Mouse (Mus musculus) neural tube, embryonic 13.5 days (tissue): ENCODE measurements around the gene Brd3. TPM values are rescaled to one million over a fixed set of nuclear protein-coding genes. Genes with fewer than 3 reads are reported as not detected.
A peak's percentile ranks its signal among the peaks of the same experiment; 100 is the strongest.

Experiments used
- ATAC-seq: fragments of 200-750 bp; cut with Nextera tagmentation; 2 replicates; pipeline ENCODE4 v1.8.0; 2017; ENCODE audit warnings: low read depth, mild to moderate bottlenecking, moderate TSS enrichment, moderate library complexity
- H3K27ac ChIP-seq: fragments of 300-500 bp; sonication (generic); replicated peaks from 2 replicates; pipeline ENCODE4 v1.5.1; 2015; ENCODE audit warnings: moderate library complexity, mild to moderate bottlenecking, inconsistent platforms
- H3K27me3 ChIP-seq: fragments of 300-500 bp; sonication (generic); 2 replicates; pipeline ENCODE4 v1.6.1; 2015; ENCODE audit warnings: mild to moderate bottlenecking, inconsistent platforms
- H3K36me3 ChIP-seq: fragments of 300-500 bp; sonication (generic); 2 replicates; pipeline ENCODE4 v1.6.1; 2015; ENCODE audit warnings: mild to moderate bottlenecking, inconsistent platforms
- H3K4me1 ChIP-seq: fragments of 300-500 bp; sonication (generic); replicated peaks from 2 replicates; pipeline ENCODE4 v1.6.1; 2015; ENCODE audit warnings: inconsistent platforms
- H3K4me2 ChIP-seq: fragments of 300-500 bp; sonication (generic); 2 replicates; pipeline ENCODE4 v1.6.1; 2015; ENCODE audit warnings: inconsistent platforms, mild to moderate bottlenecking, moderate library complexity
- H3K4me3 ChIP-seq: fragments of 300-500 bp; sonication (generic); 2 replicates; pipeline ENCODE4 v1.5.1; 2015; ENCODE audit warnings: mild to moderate bottlenecking, inconsistent platforms
- H3K9ac ChIP-seq: fragments of 300-500 bp; sonication (generic); 2 replicates; pipeline ENCODE4 v1.6.1; 2015; ENCODE audit warnings: moderate library complexity, mild to moderate bottlenecking, inconsistent platforms
- H3K9me3 ChIP-seq: fragments of 300-500 bp; sonication (generic); 2 replicates; pipeline ENCODE4 v1.6.1; 2016; ENCODE audit warnings: inconsistent platforms
- WGBS: fragments of 180-500 bp; shearing (Covaris S2); methylation state at CpG from one replicate; pipeline ENCODE4 v1.1.7; 2015; 5-methylcytosine and 5-hydroxymethylcytosine counted together
- polyA plus RNA-seq: library from polyadenylated mRNA; unstranded; fragments of >200 nt; fragmentation: Nextera tagmentation; extraction: Ambion mirVana; gene quantifications from 2 replicates; pipeline ENCODE4 v1.2.1, GENCODE M21; 2015

The Brd3 gene
- polyA plus RNA-seq, 1 experiment from 2014 or later: 144 TPM

- ATAC-seq: no peak
- H3K27ac ChIP-seq: no peak overlapping the region
- 63% methylated on average over 1 of the region's 1 CpGs for WGBS
- H3K4me3 ChIP-seq: no peak overlapping the region
- H3K4me1 ChIP-seq: peaks cover 6% of the 10 kb centered on the region
- H3K9me3 ChIP-seq: no peaks in the 10 kb centered on the region
- H3K27me3 ChIP-seq: no peaks in the 10 kb centered on the region
- no peaks in the 10 kb centered on the region for H3K36me3 ChIP-seq
- no peak overlapping the region for H3K4me2 ChIP-seq
- no peak overlapping the region for H3K9ac ChIP-seq
These were observed 69.6 kb downstream of the Brd3 start for GRCm38 (mm10) chr2:27437876-27438275.

- H3K4me3 ChIP-seq: no peak overlapping the region
- no peak overlapping the region for H3K4me2 ChIP-seq
- H3K27me3 ChIP-seq: no peaks in the 10 kb centered on the region
- peaks cover 4% of the 10 kb centered on the region for H3K4me1 ChIP-seq
- ATAC-seq: no peak
- 66% methylated on average over 2 of the region's 2 CpGs for WGBS
- no peaks in the 10 kb centered on the region for H3K36me3 ChIP-seq
- H3K9ac ChIP-seq: no peak overlapping the region
- no peak overlapping the region for H3K27ac ChIP-seq
- H3K9me3 ChIP-seq: no peaks in the 10 kb centered on the region
These were observed 74.9 kb downstream of the Brd3 start for GRCm38 (mm10) chr2:27432599-27432998.

- peaks cover 11% of the 10 kb centered on the region for H3K4me1 ChIP-seq
- H3K9me3 ChIP-seq: no peaks in the 10 kb centered on the region
- no peaks in the 10 kb centered on the region for H3K36me3 ChIP-seq
- no peak overlapping the region for H3K27ac ChIP-seq
- no peaks in the 10 kb centered on the region for H3K27me3 ChIP-seq
- H3K9ac ChIP-seq: no peak overlapping the region
- no peak overlapping the region for H3K4me2 ChIP-seq
- ATAC-seq: no peak
- no peak overlapping the region for H3K4me3 ChIP-seq
- 97% methylated on average over 7 of the region's 7 CpGs for WGBS
These were observed 76.8 kb downstream of the Brd3 start for GRCm38 (mm10) chr2:27430621-27431020.

- Histone ChIP-seq H3K36me3 (no peaks in the 10 kb centered on the region), H3K4me1 (peaks cover 35% of the 10 kb centered on the region), H3K4me2 (peak overlapping the region; percentile 96; the same call in 1 of the 2 replicates), H3K9ac (no peak overlapping the region), H3K9me3 (no peaks in the 10 kb centered on the region), H3K4me3 (no peak overlapping the region), H3K27ac (peak overlapping the region; percentile 67), H3K27me3 (no peaks in the 10 kb centered on the region)
- peak; percentile 41 for ATAC-seq
- WGBS: 1% methylated on average over 4 of the region's 4 CpGs
These were observed 79.4 kb downstream of the Brd3 start for GRCm38 (mm10) chr2:27428071-27428470.

- under 1% methylated on average over 58 of the region's 58 CpGs for WGBS
These were observed 80.5 kb downstream of the Brd3 start, which contains the start of gene Vav2 for GRCm38 (mm10) chr2:27426855-27427457. Gene Vav2, minus strand, starts transcription at chr2:27427033.

GRCm38 (mm10) chr2:27426406-27426854 lies 81.0 kb downstream of the Brd3 start:
- no peaks in the 10 kb centered on the region for H3K36me3 ChIP-seq
- under 1% methylated on average over 43 of the region's 64 CpGs for WGBS
- H3K4me3 ChIP-seq: peak overlapping the region; percentile 95
- H3K4me2 ChIP-seq: peak overlapping the region; percentile 96
- ATAC-seq: peak; percentile 29
- no peaks in the 10 kb centered on the region for H3K9me3 ChIP-seq
- H3K27ac ChIP-seq: peak overlapping the region; percentile 90
- H3K27me3 ChIP-seq: no peaks in the 10 kb centered on the region
- peaks cover 51% of the 10 kb centered on the region for H3K4me1 ChIP-seq
- H3K9ac ChIP-seq: peak overlapping the region; percentile 96

More at GRCm38 (mm10) chr2:27426855-27427457, 80.5 kb downstream of the Brd3 start, which contains the start of gene Vav2:
- H3K27me3 ChIP-seq: no peaks in the 10 kb centered on the region
- no peaks in the 10 kb centered on the region for H3K9me3 ChIP-seq
- H3K4me1 ChIP-seq: peaks cover 46% of the 10 kb centered on the region
- peak within 1 kb of the TSS; percentile 95 for H3K4me3 ChIP-seq
- H3K9ac ChIP-seq: peak within 1 kb of the TSS; percentile 96
- peak within 1 kb of the TSS; percentile 96 for H3K4me2 ChIP-seq
- H3K36me3 ChIP-seq: no peaks in the 10 kb centered on the region
- peak within 1 kb of the TSS; percentile 90 for H3K27ac ChIP-seq
- peak; percentile 85 for ATAC-seq

- Histone ChIP-seq H3K27ac (peak overlapping the region; percentile 90), H3K4me3 (peak overlapping the region; percentile 95), H3K4me2 (peak overlapping the region; percentile 96), H3K27me3 (no peaks in the 10 kb centered on the region), H3K36me3 (no peaks in the 10 kb centered on the region), H3K9ac (peak overlapping the region; percentile 96), H3K9me3 (no peaks in the 10 kb centered on the region), H3K4me1 (peaks cover 57% of the 10 kb centered on the region)
- WGBS: under 1% methylated on average over 60 of the region's 60 CpGs
- ATAC-seq: peak; percentile 15; the same call in 1 of the 2 replicates
These were observed 81.6 kb downstream of the Brd3 start for GRCm38 (mm10) chr2:27425751-27426405.

- peak overlapping the region; percentile 90 for H3K27ac ChIP-seq
- H3K27me3 ChIP-seq: no peaks in the 10 kb centered on the region
- H3K36me3 ChIP-seq: no peaks in the 10 kb centered on the region
- H3K4me1 ChIP-seq: peaks cover 60% of the 10 kb centered on the region
- H3K4me3 ChIP-seq: peak overlapping the region; percentile 95
- no peaks in the 10 kb centered on the region for H3K9me3 ChIP-seq
- H3K4me2 ChIP-seq: peak overlapping the region; percentile 96
- ATAC-seq: no peak
- peak overlapping the region; percentile 96 for H3K9ac ChIP-seq
- 2% methylated on average over 20 of the region's 20 CpGs for WGBS
These were observed 82.3 kb downstream of the Brd3 start for GRCm38 (mm10) chr2:27425161-27425611.

GRCm38 (mm10) chr2:27423596-27423995 lies 83.9 kb downstream of the Brd3 start:
- Histone ChIP-seq H3K36me3 (no peaks in the 10 kb centered on the region), H3K4me2 (peak overlapping the region; percentile 96), H3K27me3 (no peaks in the 10 kb centered on the region), H3K27ac (peak overlapping the region; percentile 25), H3K9ac (peak overlapping the region; percentile 96), H3K4me1 (peaks cover 76% of the 10 kb centered on the region), H3K4me3 (peak overlapping the region; percentile 95), H3K9me3 (no peaks in the 10 kb centered on the region)
- WGBS: 37% methylated on average over 7 of the region's 7 CpGs
- no peak for ATAC-seq

GRCm38 (mm10) chr2:27421293-27422068 lies 86.0 kb downstream of the Brd3 start:
- Histone ChIP-seq H3K4me2 (peak overlapping the region; percentile 31), H3K9me3 (no peaks in the 10 kb centered on the region), H3K36me3 (no peaks in the 10 kb centered on the region), H3K27ac (peak overlapping the region; percentile 87), H3K9ac (peak overlapping the region; percentile 52), H3K4me3 (no peak overlapping the region; the same call in 1 of the 2 replicates), H3K4me1 (peaks cover 86% of the 10 kb centered on the region), H3K27me3 (no peaks in the 10 kb centered on the region)
- peak; percentile 32; the same call in 1 of the 2 replicates for ATAC-seq
- 45% methylated on average over 20 of the region's 20 CpGs for WGBS

- Histone ChIP-seq H3K27me3 (no peaks in the 10 kb centered on the region), H3K4me1 (peaks cover 96% of the 10 kb centered on the region), H3K9ac (peak overlapping the region; percentile 47; the same call in 1 of the 2 replicates), H3K36me3 (no peaks in the 10 kb centered on the region), H3K4me2 (no peak overlapping the region), H3K9me3 (no peaks in the 10 kb centered on the region), H3K27ac (peak overlapping the region; percentile 29; the same call in 1 of the 2 replicates), H3K4me3 (no peak overlapping the region)
- 51% methylated on average over 6 of the region's 6 CpGs for WGBS
- no peak for ATAC-seq
These were observed 88.8 kb downstream of the Brd3 start for GRCm38 (mm10) chr2:27418577-27419070.
